Mouse (Mus musculus): ENCODE data around the gene Trim33.
A peak's percentile ranks its signal among the peaks of the same experiment; 100 is the strongest.

The Trim33 gene

DNA sequence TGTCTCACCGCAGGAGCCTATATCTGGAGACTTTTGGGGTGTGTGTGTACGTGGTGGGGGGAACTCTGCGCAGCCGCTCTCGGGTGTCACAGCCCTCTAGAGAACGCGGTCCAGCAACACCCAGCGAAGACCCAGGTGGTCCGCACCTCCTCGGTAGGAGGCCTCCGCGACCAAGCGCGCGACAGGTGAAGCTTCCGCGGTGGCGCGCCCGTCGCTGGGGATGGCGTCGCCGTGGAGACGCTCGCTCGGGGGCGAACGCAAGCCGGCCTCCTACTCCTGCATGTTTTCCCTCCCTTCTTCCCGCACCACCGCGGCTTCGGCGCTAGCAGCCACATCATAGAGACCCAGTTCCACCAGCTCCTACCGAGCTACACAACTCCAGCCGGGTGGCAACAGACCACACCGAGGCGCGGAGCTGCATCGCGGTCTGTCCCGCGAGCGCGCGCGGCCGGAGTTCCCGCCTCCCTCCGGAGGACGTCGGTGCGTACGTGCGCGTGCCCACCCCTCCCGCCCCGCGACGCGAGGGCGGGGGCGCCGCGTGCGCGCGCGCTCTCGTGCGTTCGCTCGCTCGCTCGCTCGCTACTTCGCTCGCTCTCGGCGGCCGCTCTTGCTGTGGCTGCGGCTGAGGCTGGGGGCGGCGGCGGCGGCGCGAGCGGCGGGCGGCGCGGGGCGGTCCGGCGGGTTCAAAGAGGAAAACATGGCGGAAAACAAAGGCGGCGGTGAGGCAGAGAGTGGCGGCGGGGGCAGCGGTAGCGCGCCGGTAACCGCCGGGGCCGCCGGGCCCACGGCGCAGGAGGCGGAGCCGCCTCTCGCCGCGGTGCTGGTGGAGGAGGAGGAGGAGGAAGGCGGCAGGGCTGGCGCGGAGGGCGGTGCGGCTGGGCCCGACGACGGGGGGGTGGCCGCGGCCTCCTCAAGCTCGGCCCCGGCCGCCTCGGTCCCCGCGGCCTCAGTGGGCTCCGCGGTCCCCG is at the start of gene Trim33:
Trim33 (plus strand) TSS at position 112 of the 968 bp plus-strand sequence.
- peak; percentile 97 for DNase-seq (ENCODE audit: inconsistent ontology term)

DNA sequence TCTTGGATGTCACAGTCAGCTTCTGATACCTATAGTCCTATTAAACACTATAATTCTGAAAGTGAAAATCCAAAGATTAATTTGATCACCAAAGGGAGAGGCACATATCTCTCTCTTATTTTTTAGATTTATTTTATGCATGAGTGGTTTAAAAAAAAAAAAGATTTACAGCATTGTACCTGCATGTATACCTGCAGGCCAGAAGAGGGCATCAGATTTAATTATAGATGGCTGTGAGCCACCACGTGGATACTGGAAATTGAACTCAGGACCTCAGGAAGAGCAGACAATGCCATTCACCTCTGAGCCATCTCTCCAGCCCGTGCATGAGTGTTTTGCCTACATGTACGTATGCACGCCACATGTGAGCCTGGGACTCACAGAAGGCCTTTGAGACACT is 46.7 kb upstream of the Trim33 start:
- no peak for DNase-seq (ENCODE audit: inconsistent ontology term)

DNA sequence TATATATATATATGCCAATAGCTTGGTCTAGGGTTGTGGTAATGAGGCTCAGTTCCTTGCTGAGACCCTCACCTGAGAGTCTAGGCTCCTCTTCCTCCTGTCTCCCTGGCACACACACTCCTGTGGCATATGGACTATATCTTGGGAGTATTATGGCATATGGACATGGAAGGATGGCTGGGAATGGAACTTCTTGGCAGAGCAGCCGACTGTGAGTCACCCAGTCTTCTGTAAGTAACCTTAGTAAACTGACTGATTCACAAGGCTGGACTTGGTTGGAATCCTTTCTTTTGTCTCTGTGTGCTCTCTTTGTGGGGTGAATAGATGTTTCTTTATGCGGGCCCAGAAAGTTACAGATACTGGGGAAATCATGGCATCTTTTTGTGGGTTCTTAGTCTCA is 37.6 kb upstream of the Trim33 start:
- DNase-seq (ENCODE audit: inconsistent ontology term), result peak; percentile 68

DNA sequence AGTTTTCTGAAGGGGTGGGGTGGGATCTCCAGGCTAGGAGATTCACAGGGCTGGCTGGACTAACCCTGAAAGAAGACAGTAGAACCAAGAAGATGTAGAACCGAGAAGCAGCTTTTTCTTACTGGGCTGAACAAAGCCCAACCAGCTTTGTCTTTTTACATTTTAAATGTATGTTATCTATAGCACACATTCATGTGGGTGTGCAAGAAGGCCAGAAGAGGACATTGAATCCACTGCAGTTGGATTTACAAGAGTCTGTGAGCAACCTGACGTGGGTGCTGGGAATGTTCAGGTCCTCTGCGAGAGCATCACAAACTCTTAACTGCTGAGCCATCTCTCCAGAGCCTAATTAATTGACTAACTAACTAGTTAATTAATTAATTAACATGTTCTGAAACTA is 36.9 kb upstream of the Trim33 start:
- DNase-seq (ENCODE audit: inconsistent ontology term), result no peak

DNA sequence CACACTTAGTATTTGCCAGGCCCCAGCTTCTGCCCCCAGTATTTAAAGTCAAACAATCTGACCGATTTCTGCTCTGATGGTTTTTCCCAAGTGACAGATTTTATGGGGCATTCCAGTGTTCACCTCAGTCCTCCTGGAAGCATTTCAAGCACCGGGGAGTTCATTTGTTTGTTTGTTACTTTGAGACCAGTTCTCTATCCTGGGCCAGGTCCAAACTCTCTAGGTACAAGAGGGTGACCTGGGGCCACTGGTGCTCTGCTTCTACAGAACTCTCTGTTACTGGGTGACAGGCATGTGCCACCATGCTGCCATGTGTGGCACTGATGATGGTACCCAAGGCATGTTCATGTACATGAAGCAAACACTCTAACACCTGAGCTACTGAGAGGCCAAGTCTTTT is 35.6 kb upstream of the Trim33 start:
- DNase-seq (ENCODE audit: inconsistent ontology term), result no peak

DNA sequence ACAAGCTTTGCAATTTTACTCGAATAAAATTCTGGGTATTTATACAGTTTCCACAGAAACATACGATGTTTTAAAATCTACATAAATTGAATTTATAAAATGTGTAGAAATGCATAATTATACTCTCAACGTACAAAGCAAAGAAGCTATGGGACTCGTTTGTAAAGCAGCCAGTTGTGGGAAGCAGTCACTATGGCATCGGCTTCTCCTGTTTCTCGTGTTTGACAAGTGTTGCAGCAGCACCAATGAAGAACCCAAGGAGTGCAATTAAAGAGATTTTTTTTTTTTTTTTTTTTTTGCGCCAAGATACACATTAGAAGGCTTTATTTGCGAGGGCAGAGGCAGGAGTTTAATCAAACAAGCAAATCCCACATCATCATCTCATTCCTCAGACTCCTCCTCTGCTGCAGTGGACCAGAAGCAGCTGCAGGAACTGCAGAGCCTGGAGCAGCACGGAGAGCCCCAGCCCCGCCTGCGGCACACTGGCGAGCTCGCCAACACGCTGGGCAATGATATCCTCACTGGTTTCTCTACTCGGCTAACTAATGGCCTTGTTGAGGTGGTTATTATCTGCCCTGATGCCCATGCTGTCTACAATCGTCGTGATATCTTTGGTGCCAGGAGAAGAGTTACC is 32.3 kb upstream of the Trim33 start:
- no peak for DNase-seq (ENCODE audit: inconsistent ontology term)

DNA sequence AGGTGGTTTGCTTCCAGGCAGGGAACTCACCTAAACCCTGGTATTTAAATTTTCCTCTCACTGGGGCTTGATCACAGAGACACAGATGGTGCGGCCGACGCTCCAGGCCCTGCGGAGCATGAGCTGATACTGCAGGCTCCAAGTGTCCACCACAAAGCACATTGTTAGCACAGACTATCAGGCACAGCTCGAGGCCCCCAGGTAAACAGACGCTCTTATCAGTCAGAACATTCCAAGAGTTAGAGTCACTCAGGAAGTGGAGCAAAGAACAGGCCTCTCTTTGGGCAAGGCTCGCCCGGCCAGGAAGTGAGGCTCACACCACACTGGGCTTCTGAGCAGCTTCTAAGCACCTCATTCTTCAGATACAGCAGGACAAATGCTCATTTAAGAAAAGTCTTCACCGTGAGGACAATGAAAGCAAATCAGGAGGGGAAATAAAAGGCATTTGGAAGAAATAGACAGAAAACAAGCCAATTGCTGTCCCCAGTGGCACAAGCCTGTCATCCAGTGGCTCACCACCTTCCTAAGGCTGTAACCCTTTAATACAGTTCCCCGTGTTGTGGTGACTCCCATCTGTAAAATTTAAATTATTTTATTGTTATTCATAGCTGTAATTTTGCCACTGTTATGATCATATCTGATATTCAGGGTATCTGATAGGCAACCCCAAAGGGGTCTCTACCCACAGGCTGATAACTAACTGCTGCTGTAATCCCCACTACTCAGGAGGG is 22.8 kb upstream of the Trim33 start:
- no peak for DNase-seq (ENCODE audit: inconsistent ontology term)

DNA sequence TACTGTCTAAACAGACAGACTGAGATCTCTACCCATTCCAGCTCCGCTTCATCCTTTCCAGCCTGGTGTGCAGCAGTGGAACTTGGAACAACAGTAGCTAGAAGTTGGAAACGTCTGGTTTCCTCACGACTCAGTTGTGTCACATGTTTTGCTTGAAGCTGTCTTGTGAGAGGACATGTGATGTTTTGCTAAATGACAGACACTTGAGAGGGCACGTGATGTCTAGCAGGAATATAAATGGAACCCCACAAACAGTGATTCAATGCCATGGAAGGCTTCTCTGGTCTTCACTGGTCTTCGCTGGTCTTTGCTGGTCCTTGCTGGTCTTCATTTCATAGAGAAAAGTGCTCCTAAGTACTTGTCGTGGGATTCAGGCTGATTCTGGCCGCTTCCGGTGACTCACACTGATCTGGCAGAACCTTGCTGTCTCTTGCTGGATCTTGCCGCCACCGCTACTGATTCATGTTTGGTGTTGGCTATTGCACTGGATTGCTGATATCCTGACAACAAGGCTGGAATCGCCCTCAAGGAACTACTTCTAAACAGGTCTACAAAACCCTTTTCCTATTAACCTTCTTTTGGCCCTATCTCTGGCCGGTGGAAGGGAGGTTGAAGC is 16.2 kb upstream of the Trim33 start:
- no peak for DNase-seq (ENCODE audit: inconsistent ontology term)

DNA sequence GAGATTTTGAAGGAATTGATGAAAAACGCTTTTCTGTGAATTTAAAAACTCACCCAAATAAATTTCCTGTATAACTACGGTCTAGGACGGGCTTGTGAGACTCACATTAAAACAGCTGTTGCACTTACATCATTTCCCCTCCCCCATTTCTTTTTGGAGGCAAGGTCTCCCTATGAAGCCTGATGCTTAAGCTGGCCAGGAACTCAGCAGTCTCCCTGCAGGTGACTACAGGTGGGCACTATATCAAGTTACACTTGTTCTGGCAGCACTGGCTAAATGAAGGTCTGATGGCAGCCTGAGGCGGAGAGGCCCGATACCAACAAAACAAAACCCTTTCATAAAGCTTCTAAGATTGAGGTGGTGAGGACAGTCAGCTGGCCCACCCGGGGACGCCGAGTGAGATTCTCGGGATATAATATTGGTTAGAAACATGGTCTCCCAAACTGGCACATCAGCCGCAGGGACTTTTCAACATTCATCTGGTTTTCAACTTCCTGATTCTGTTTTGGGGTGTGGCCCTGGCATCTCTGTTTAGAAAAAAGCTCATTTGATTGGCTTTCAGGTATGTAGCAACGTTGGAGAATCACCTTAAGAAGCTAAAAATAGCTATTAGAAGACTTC is 422 bp upstream of the Trim33 start:
- no peak for DNase-seq (ENCODE audit: inconsistent ontology term)

DNA sequence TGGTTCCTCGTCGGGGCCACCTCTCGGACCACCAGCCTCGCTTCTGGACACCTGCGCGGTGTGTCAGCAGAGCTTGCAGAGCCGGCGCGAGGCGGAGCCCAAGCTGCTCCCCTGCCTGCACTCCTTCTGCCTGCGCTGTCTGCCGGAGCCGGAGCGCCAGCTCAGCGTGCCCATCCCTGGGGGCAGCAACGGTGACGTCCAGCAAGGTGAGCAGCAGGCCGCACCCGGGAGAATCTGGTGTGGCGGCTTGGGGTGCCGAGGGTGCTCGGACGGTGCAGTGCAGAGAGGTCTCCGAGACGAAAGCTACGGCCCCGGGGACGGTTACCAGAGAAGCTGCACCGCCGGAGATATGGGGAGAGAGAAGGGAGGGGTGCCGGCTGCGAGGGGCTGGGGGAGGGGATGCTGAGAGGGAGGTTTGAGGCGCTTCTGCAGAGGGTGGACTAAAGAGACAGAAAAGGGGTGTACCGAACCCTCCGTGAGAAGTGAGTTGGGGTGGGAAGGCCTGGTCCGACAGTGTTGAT is 1.2 kb downstream of the Trim33 start:
- DNase-seq (ENCODE audit: inconsistent ontology term), result peak; percentile 62

DNA sequence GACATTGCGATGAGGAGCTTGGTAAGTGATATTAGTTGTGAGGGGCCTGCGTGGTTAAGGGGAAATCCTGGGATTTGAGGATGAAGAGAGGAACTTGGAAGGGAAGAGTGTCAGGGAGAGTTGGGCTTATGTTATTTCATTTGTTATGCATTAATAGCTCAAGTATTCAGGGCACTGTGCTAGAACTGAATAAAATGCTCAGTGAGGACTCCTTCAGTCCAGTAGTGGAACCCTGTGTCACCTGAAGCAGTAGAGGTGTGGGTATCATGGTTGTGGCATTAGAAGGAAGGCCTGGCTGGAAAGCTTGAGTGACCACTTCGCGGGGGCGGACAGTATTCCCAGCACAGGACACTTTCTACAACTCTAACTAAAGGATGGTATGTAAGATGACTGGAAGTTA is 1.8 kb downstream of the Trim33 start:
- DNase-seq (ENCODE audit: inconsistent ontology term), result peak; percentile 21

DNA sequence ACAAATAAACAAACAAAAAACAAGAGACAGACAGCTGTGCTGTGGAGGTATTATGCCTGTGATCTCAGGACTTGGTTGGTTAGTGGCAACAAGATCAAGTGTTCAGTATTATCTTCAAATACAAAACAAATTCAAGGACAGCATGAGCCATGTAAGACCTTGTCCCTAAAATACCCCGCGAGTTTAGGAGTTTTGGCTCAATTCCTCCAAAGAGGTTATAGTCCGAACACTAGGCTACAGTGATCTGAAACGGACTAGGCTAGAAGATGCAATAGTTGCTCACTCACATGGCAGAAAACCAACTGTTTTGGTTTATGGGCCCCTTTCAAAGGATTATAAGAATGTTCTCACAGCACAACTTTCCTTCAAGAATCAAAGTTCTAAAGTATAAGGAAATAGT is 9.7 kb downstream of the Trim33 start:
- no peak for DNase-seq (ENCODE audit: inconsistent ontology term)

DNA sequence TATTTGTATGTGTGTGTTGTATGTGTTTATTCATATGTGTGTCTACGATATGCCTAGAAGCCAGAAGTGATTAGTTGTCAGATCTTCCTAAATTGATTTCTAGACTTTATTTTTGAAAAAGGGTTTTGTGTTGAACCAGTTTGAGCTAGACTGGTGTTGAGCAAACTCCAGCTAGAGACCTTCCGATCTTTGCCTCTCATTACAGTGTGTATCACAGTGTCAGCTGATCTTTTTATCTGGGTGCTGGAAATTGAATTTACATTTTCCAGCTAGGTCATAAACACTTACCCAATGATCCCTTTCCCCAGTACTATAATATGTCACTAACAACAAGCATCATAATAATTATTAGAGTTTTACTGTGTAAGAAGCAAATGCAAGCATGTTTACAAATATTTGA is 12.0 kb downstream of the Trim33 start:
- DNase-seq (ENCODE audit: inconsistent ontology term), result no peak

DNA sequence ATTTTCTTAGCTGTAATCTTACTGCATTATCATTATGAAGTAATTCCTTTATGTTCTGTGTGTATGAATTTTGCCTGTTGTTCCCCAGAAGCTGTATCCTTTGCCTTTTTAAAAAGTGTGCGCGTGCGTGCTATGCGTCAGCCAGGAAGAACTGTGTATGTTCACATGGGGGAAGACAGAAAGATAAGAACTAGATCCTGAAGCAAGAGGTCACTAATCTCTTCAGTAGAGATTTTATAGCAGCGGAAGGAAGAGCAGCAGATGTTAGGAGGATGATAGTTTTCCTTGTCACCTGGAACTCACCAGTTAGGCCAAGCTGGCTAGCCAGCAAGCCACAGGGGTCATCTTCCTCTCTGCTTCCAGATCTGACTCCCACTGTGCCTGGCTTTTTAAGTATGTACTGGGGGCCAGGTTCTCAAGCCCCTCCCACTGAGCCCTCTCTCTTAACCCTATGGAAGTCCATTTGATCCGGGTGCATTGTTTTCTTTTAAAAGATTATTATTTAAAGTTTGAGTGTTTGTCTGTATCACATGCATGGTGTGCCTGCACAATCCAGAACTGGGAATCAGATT is 26.4 kb downstream of the Trim33 start:
- DNase-seq (ENCODE audit: inconsistent ontology term), result no peak

DNA sequence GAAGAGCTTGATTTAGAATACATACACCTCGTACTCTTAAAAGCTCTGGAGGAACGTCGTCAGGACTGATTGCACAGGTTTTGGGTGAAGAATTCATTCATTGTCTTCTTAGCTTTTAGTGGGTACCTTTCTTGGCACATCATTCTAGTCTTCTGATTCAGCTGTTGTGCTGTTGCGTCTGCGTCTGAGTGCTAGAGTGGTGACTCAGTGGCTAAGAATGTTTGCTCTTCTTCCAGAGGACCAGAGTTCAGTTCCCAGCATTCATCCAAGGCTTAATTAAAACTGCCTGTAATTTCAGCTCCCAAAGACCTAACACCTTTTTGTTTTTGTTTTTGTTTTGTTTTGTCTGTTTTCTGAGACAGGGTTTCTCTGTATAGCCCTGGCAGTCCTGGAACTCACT is 30.2 kb downstream of the Trim33 start:
- peak; percentile 62 for DNase-seq (ENCODE audit: inconsistent ontology term)

DNA sequence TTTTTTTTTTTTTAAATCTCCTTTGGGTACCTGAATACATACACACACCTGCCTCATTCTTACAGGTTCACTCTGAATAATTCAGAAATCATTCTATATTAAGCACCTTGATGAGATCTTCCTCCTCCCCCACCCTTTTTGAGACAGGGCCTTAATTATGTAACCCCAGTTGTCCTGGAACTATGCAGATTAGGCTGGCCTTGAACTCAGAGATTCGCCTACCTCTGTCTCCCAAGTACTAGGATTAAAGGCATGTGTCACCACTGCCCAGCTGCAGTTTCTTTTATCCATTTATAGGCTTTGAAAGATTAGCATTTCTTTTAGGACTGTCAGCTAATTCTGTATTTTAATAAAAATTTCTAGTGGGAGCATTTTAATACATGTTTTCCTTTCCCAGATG is 30.7 kb downstream of the Trim33 start:
- no peak for DNase-seq (ENCODE audit: inconsistent ontology term)

DNA sequence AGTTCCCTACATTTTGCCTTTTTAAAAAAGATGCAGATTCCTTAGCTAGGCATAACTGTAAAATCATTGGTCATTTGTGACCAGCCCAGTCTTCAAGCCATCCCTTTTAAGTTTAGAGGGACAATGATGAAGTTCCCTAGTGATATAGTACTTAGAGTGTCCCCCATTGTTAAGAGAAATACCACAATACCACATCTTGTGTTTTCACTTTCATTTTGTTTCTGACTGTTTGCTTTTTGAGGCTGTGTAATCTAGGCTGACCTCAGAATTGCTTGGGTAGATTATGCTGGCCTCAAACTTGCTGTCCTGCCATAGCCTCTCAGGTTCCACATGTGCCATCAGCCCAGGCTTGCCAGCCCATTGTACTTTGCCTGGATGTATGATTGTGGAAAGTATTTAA is 35.2 kb downstream of the Trim33 start:
- DNase-seq (ENCODE audit: inconsistent ontology term), result no peak

DNA sequence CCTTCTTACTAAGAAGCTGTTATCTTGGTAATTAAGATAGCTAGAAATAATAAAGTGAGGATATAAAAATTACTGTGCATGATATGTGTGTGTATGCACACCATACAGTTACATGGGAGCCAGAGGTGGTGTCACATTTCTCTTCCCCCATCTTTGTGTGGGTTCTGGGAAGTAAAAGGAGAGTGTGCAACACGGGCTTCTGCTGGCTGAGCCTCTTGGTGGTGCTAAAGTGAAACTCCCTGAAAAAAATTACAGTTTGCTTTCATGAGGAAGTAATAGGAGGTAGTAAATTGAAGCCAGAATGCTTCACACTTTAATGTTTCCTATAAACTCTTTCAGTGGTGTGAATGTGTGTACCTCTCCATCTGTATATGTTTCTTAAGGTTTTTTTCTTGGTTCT is 56.3 kb downstream of the Trim33 start:
- DNase-seq (ENCODE audit: inconsistent ontology term), result no peak

DNA sequence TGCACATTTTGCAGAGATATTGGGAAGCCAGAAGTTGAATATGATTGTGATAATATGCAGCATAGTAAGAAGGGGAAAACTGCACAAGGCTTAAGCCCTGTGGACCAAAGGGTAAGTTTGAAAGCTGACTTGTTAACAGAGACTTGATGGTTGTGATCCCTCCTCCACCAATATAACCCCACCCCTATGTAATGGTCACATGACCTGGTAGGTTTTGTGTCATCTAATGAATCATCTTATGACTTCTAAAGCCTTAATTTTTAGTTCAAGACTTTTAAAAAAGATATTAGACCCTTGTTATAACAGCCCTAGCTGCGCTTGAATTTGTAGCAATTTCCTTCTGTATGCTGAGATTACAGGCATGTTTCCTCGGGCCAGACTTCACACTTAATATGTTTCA is 67.6 kb downstream of the Trim33 start:
- no peak for DNase-seq (ENCODE audit: inconsistent ontology term)

DNA sequence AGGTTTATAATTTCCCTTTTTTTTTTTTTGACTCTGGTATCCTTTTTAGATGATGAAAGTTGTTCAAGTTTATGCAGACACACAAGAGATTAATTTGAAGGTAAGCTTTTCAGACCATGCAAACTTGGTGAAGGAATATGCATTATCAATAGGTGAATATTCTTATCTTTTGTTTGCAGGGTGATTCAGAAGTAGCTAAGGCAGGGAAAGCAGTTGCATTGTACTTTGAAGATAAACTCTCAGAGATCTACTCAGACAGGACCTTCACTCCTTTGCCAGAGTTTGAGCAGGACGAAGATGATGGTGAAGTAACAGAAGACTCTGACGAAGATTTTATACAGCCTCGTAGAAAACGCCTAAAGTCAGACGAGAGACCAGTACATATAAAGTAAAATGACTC is 74.4 kb downstream of the Trim33 start:
- DNase-seq (ENCODE audit: inconsistent ontology term), result no peak

DNA sequence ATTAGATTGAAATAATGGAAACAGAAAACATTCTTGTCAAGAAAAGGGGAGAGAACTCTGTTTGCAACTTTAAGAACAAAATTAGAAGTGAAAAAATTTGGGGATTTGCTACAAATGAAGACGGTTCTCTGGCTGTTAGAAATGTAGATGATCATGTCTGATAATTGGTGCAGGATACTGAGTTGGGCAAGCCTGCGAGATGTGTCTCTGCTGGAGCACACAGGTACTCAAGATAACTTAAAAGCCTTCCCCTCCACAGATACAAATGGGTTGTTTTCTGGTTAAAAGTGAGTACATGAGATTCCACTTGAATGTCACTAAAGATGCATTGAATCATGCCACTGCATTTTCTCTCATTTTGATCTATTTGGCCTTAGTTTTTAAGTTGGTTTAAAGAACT is 74.9 kb downstream of the Trim33 start:
- no peak for DNase-seq (ENCODE audit: inconsistent ontology term)

Data from Muller cell, postnatal 12 days (primary cell).